In genomic region chr4:22133547-22134495, GRCm38 (mm10) we compare ENCODE assay signal across 21 mouse cellular contexts.
DNase-seq lines count a peak whose midpoint lies in the region; ATAC-seq and TF ChIP-seq lines count a peak whose summit lies in the region.
"Had no signal": no experiment of that assay in that cellular context is flagged by ENCODE, and none has a peak within 500 bp of the region (broad histone marks: within the 10 kb centered on the region; RNA-seq: fewer than 3 reads in every experiment).

No protein-coding gene starts in this region.

- no peaks in the 10 kb centered on the region for H3K27me3 ChIP-seq in intestine, embryonic 14.5 days (replicated peaks; ENCODE audit: control insufficient read depth, insufficient read depth, low read length)
- no peaks in the 10 kb centered on the region for H3K27me3 ChIP-seq in intestine, postnatal 0 days (replicated peaks; ENCODE audit: control insufficient read depth, insufficient read depth, low read length)
- H3K27me3 ChIP-seq in lung, postnatal 0 days (replicated peaks; ENCODE audit: insufficient read depth, low read length) = no peaks in the 10 kb centered on the region
- H3K27me3 ChIP-seq in embryonic facial prominence, embryonic 14.5 days (replicated peaks; ENCODE audit: control insufficient read depth, insufficient read depth, low read length) = no peaks in the 10 kb centered on the region
- H3K27me3 ChIP-seq in midbrain, embryonic 16.5 days (ENCODE audit: control insufficient read depth, insufficient read depth, low read depth, low read length) = no peaks in the 10 kb centered on the region
- H3K27me3 ChIP-seq: liver, embryonic 15.5 days; neural tube, embryonic 12.5 days had no signal

- no peaks in the 10 kb centered on the region for H3K4me1 ChIP-seq in intestine, embryonic 14.5 days (replicated peaks; ENCODE audit: control insufficient read depth, insufficient read depth, low read length)
- H3K4me1 ChIP-seq in intestine, postnatal 0 days (replicated peaks; ENCODE audit: control insufficient read depth, insufficient read depth, low read length) = no peaks in the 10 kb centered on the region
- no peaks in the 10 kb centered on the region for H3K4me1 ChIP-seq in lung, postnatal 0 days (ENCODE audit: insufficient read depth, low read depth, low read length)
- H3K4me1 ChIP-seq in embryonic facial prominence, embryonic 14.5 days (ENCODE audit: control insufficient read depth, insufficient read depth, low read length) = no peaks in the 10 kb centered on the region
- H3K4me1 ChIP-seq in midbrain, embryonic 16.5 days (ENCODE audit: control insufficient read depth, insufficient read depth, low read length) = peaks cover 8% of the 10 kb centered on the region
- H3K4me1 ChIP-seq: limb, embryonic 12.5 days; liver, embryonic 15.5 days had no signal

- no peak overlapping the region for H3K4me3 ChIP-seq in intestine, embryonic 14.5 days (ENCODE audit: low read depth, low read length)
- no peak overlapping the region for H3K4me3 ChIP-seq in intestine, postnatal 0 days (ENCODE audit: low read depth, low read length)
- no peak overlapping the region for H3K4me3 ChIP-seq in lung, postnatal 0 days (ENCODE audit: low read depth, low read length)
- no peak overlapping the region for H3K4me3 ChIP-seq in embryonic facial prominence, embryonic 14.5 days (ENCODE audit: low read depth, low read length)
- H3K4me3 ChIP-seq in midbrain, embryonic 16.5 days (ENCODE audit: low read depth, low read length) = no peak overlapping the region
- H3K4me3 ChIP-seq: forebrain, embryonic 12.5 days; limb, embryonic 12.5 days; liver, embryonic 15.5 days; neural tube, embryonic 12.5 days had no signal

- no peak overlapping the region for H3K4me2 ChIP-seq in intestine, embryonic 14.5 days (ENCODE audit: low read length)
- H3K4me2 ChIP-seq in intestine, postnatal 0 days (replicated peaks; ENCODE audit: low read depth) = no peak overlapping the region
- H3K4me2 ChIP-seq in lung, postnatal 0 days (replicated peaks; ENCODE audit: low read depth, low read length) = no peak overlapping the region
- no peak overlapping the region for H3K4me2 ChIP-seq in embryonic facial prominence, embryonic 14.5 days (ENCODE audit: low read depth, low read length)
- H3K4me2 ChIP-seq in midbrain, embryonic 16.5 days (ENCODE audit: low read length) = no peak overlapping the region
- H3K4me2 ChIP-seq: forebrain, embryonic 12.5 days; limb, embryonic 12.5 days; liver, embryonic 15.5 days; neural tube, embryonic 12.5 days had no signal

- H3K36me3 ChIP-seq in intestine, embryonic 14.5 days (ENCODE audit: control insufficient read depth, insufficient read depth, low read length) = no peaks in the 10 kb centered on the region
- no peaks in the 10 kb centered on the region for H3K36me3 ChIP-seq in intestine, postnatal 0 days (ENCODE audit: control insufficient read depth, insufficient read depth)
- H3K36me3 ChIP-seq in lung, postnatal 0 days (ENCODE audit: insufficient read depth, low read length) = no peaks in the 10 kb centered on the region
- H3K36me3 ChIP-seq in embryonic facial prominence, embryonic 14.5 days (ENCODE audit: control insufficient read depth, insufficient read depth, low read length) = no peaks in the 10 kb centered on the region
- H3K36me3 ChIP-seq in midbrain, embryonic 16.5 days (ENCODE audit: control insufficient read depth, insufficient read depth, low read length) = no peaks in the 10 kb centered on the region
- H3K36me3 ChIP-seq: forebrain, embryonic 12.5 days; limb, embryonic 12.5 days; liver, embryonic 15.5 days; neural tube, embryonic 12.5 days had no signal

- H3K9me3 ChIP-seq in intestine, embryonic 14.5 days (ENCODE audit: control insufficient read depth, low read length) = no peaks in the 10 kb centered on the region
- no peaks in the 10 kb centered on the region for H3K9me3 ChIP-seq in intestine, postnatal 0 days (ENCODE audit: control insufficient read depth)
- H3K9me3 ChIP-seq in lung, postnatal 0 days (ENCODE audit: low read length) = no peaks in the 10 kb centered on the region
- H3K9me3 ChIP-seq in embryonic facial prominence, embryonic 14.5 days (ENCODE audit: control insufficient read depth, low read length) = no peaks in the 10 kb centered on the region
- no peaks in the 10 kb centered on the region for H3K9me3 ChIP-seq in midbrain, embryonic 16.5 days (replicated peaks; ENCODE audit: control insufficient read depth, low read length, poor library complexity, severe bottlenecking)
- H3K9me3 ChIP-seq: forebrain, embryonic 12.5 days; limb, embryonic 12.5 days; liver, embryonic 15.5 days; neural tube, embryonic 12.5 days had no signal

- intact Hi-C loops in heart, postnatal 14 days (cut with DNase I) = no loop called here

- no peak overlapping the region for H3K27ac ChIP-seq in intestine, embryonic 14.5 days (ENCODE audit: low read depth)
- no peak overlapping the region for H3K27ac ChIP-seq in intestine, postnatal 0 days (ENCODE audit: low read depth, low read length)
- no peak overlapping the region for H3K27ac ChIP-seq in lung, postnatal 0 days (ENCODE audit: low read length)
- no peak overlapping the region for H3K27ac ChIP-seq in embryonic facial prominence, embryonic 14.5 days (replicated peaks; ENCODE audit: low read depth, low read length)
- H3K27ac ChIP-seq in midbrain, embryonic 16.5 days (ENCODE audit: low read length) = 0 out of 2 replicates have a peak overlapping the region, but pooled peaks have one; percentile 1
- H3K27ac ChIP-seq: forebrain, embryonic 12.5 days; limb, embryonic 12.5 days; liver, embryonic 15.5 days; macrophage; neural tube, embryonic 12.5 days had no signal

- no peak for DNase-seq in intestine, embryonic 14.5 days (ENCODE audit: low spot score)
- peak; percentile 6 for DNase-seq in lung, postnatal 0 days (ENCODE audit: low spot score)
- DNase-seq in lung, postnatal 14 days = no peak
- DNase-seq in embryonic facial prominence, embryonic 14.5 days (ENCODE audit: low spot score) = peak; percentile 79
- no peak for DNase-seq in heart, postnatal 14 days
- DNase-seq: adrenal gland, postnatal 14 days; cerebellum, adult 18-20 months; gastrocnemius, postnatal 10 days; heart, adult 18-20 months; kidney, postnatal 25 days; layer of hippocampus, adult 9-11 months; right cerebral cortex, postnatal 4 days; thymus, postnatal 4 days had no signal

- no peak overlapping the region for H3K9ac ChIP-seq in intestine, embryonic 14.5 days (ENCODE audit: low read length)
- H3K9ac ChIP-seq in intestine, postnatal 0 days (ENCODE audit: low read depth, low read length) = no peak overlapping the region
- H3K9ac ChIP-seq in lung, postnatal 0 days (replicated peaks; ENCODE audit: low read depth) = no peak overlapping the region
- no peak overlapping the region for H3K9ac ChIP-seq in embryonic facial prominence, embryonic 14.5 days (ENCODE audit: low read depth, low read length)
- no peak overlapping the region for H3K9ac ChIP-seq in midbrain, embryonic 16.5 days (ENCODE audit: low read depth, low read length)
- H3K9ac ChIP-seq: forebrain, embryonic 12.5 days; limb, embryonic 12.5 days; liver, embryonic 15.5 days; neural tube, embryonic 12.5 days had no signal

- TF ChIP-seq EP300 in lung, postnatal 0 days (IDR thresholded peaks at IDR 0.05) = no peak

- no peak for TF ChIP-seq CTCF in intestine, postnatal 0 days (IDR thresholded peaks at IDR 0.05; ENCODE audit: low read depth)
- TF ChIP-seq CTCF in lung, postnatal 0 days (IDR thresholded peaks at IDR 0.05) = no peak

- 50% methylated on average over 14 of the region's 14 CpGs for WGBS in intestine, embryonic 14.5 days
- 43% methylated on average over 14 of the region's 14 CpGs for WGBS in intestine, postnatal 0 days
- WGBS in lung, postnatal 0 days = 44% methylated on average over 14 of the region's 14 CpGs
- WGBS in embryonic facial prominence, embryonic 14.5 days = 43% methylated on average over 14 of the region's 14 CpGs
- WGBS in midbrain, embryonic 16.5 days = 42% methylated on average over 14 of the region's 14 CpGs

- peak; percentile 74; the same call in 1 of the 2 replicates for ATAC-seq in intestine, embryonic 14.5 days (replicated peaks; ENCODE audit: low FRiP score, low TSS enrichment, low read depth)
- no peak for ATAC-seq in intestine, postnatal 0 days
- no peak for ATAC-seq in lung, postnatal 0 days
- ATAC-seq in embryonic facial prominence, embryonic 14.5 days (ENCODE audit: low read depth) = peak; percentile 71; the same call in 1 of the 2 replicates
- peak; percentile 66 for ATAC-seq in midbrain, embryonic 16.5 days
- ATAC-seq: activated CD4-positive, CD25-positive, alpha-beta regulatory T cell, adult 4 months had no signal

Comparison
In these comparisons a context has a peak if more than half of its experiments do, and no peak if none do; other contexts are left out.
1. ATAC-seq: peak in intestine, embryonic 14.5 days (single experiment), embryonic facial prominence, embryonic 14.5 days (single experiment) and midbrain, embryonic 16.5 days (single experiment); none in intestine, postnatal 0 days (single experiment) and lung, postnatal 0 days (single experiment).
2. DNase-seq: peak in lung, postnatal 0 days (single experiment) and embryonic facial prominence, embryonic 14.5 days (single experiment); none in intestine, embryonic 14.5 days (single experiment), lung, postnatal 14 days (single experiment) and heart, postnatal 14 days (0 of 2).